Mouse (Mus musculus) heart, postnatal 0 days (tissue): ENCODE results near the gene Btf3l4.

Source experiments
- CTCF ChIP-seq: IDR thresholded peaks from 2 replicates; pipeline ENCODE4 v1.5.1; 2016; ENCODE audit warnings: antibody characterized with exemption, control low read depth, low read depth
- EP300 ChIP-seq: IDR thresholded peaks from 2 replicates; pipeline ENCODE4 v1.6.1; 2016; ENCODE audit warnings: antibody characterized with exemption, low read depth

GRCm38 (mm10) chr4:108830698-108831097 is 2.7 kb downstream of the Btf3l4 start:
- TF ChIP-seq CTCF (no peak), EP300 (no peak)
